Mouse (Mus musculus): ENCODE measurements around the gene Mpzl3.

DNA sequence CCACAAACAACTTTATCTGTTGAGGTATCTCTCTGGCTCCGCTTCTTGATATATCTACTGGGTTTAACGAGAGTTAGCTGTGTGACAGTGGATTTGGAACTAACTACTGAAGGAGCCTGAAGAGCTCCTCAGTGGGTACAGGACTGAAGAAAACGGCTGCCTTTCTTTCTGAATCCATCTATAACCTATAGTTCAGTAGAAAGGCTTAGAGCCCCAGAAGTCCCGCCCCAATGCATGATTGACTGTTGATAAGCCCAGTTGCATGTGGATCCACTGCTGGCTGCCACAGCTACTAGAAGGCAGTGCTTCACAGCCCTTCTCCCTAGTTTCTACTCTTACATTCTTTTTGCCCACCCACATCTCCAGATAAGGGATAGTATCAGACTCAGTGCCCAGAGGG is 44.5 kb upstream of the Mpzl3 start:
- TF ChIP-seq CTCF (IDR thresholded peaks at IDR 0.05; ENCODE audit: low read depth), result no peak
- TF ChIP-seq EP300 (optimal IDR thresholded peaks at IDR 0.05), result no peak
